In the genomic region with DNA sequence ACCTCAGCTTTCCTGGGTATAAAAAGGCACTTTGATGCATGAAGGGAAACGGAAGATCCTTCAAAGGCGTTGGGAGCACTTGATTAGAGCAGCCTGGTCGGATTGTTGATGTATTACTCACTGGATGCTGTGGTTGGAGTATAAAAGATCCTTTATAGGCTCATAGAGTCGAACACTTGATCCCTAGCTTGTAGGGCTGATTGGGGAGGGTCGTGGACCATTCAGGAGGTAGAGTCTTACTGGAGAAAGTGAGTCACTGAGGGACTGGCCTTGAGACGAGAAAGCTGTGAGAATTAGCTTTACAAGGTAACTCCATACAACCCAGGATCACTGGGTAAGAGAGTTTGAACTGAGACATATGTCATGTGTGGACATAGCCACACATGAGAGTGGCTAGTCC, we compare ENCODE assay signal across 19 mouse cellular contexts.
"Had no signal": no experiment of that assay in that cellular context is flagged by ENCODE, and none has a peak within 500 bp of the region (broad histone marks: within the 10 kb centered on the region; RNA-seq: fewer than 3 reads in every experiment).

No protein-coding gene starts in this region.

- H3K4me2 ChIP-seq: liver, embryonic 13.5 days; neural tube, embryonic 12.5 days; neural tube, embryonic 15.5 days; stomach, embryonic 15.5 days had no signal

- H3K36me3 ChIP-seq: liver, embryonic 13.5 days; midbrain, embryonic 10.5 days; neural tube, embryonic 12.5 days; neural tube, embryonic 15.5 days; stomach, embryonic 15.5 days had no signal

- H3K9ac ChIP-seq: liver, embryonic 13.5 days; neural tube, embryonic 12.5 days; neural tube, embryonic 15.5 days; stomach, embryonic 15.5 days had no signal

- DNase-seq: kidney, adult 2 months; kidney, postnatal 25 days; layer of hippocampus, adult 9-11 months; liver, embryonic 13.5 days; lung, adult 2 months; midbrain, embryonic 14.5 days; right cerebral cortex, adult 18-20 months; right cerebral cortex, postnatal 14 days; spleen, adult 18-20 months; thymus, adult 18-20 months; thymus, postnatal 36 days had no signal

- H3K4me1 ChIP-seq: liver, embryonic 13.5 days; megakaryocyte, embryonic 14.5 days; neural tube, embryonic 12.5 days; stomach, embryonic 15.5 days had no signal

- H3K27ac ChIP-seq: kidney, postnatal 0 days; layer of hippocampus, adult 2 months; liver, embryonic 13.5 days; midbrain, embryonic 10.5 days; neural tube, embryonic 12.5 days; neural tube, embryonic 15.5 days; stomach, embryonic 15.5 days had no signal

- H3K4me3 ChIP-seq: layer of hippocampus, adult 2 months; liver, embryonic 13.5 days; megakaryocyte, embryonic 14.5 days; midbrain, embryonic 10.5 days; neural tube, embryonic 12.5 days; neural tube, embryonic 15.5 days; stomach, embryonic 15.5 days had no signal

- H3K27me3 ChIP-seq: liver, embryonic 13.5 days; neural tube, embryonic 12.5 days; neural tube, embryonic 15.5 days; stomach, embryonic 15.5 days had no signal

- H3K9me3 ChIP-seq: liver, embryonic 13.5 days; neural tube, embryonic 15.5 days; stomach, embryonic 15.5 days had no signal

- ATAC-seq: lung, postnatal 0 days had no signal
